Mouse (Mus musculus) bone marrow macrophage, adult 2 months (primary cell): ENCODE measurements around the gene Eif2ak4.

Source experiments
- CTCF ChIP-seq: IDR thresholded peaks from 2 replicates; pipeline ENCODE4 v1.5.1; 2012; ENCODE audit warnings: low read depth, mild to moderate bottlenecking, low read length, moderate library complexity
- POLR2A ChIP-seq: IDR thresholded peaks from 2 replicates; pipeline ENCODE4 v1.6.1; 2012; ENCODE audit warnings: mild to moderate bottlenecking, low read depth, low read length, borderline replicate concordance

DNA sequence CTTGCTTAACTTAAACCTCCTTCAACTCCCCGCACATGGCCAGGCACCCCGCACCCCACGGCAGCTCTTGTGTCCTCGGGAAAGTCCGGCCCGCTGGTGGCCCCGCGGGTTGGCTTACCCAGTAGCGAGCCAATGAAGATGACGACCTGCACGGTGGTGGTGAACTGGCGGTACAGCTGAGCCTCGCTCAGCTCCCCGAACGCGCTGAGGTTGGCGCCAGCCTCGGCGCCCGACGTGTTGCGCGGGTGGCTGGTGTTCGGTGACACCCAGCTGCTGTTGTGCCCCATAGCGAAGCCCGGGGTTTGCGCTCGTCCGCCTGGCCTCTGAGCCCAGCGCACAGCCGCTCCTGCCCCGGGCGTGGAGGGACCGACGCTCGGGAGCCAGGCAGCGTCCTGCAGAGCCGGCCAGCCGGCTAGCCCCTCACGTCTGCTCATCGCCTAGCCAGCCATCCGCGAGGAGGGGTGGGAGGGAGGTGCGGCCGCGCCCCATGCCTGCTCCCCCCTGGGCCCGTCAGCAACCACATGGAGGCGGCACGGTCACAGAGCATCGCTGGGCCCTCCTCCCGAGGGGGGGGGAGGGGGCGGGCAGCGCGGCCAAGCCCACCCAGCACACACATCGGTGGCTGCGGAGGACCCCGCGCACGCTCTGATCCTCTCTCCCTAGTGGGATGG, 15.4 kb upstream of the Eif2ak4 start, which contains the start of gene Gpr176:
- no peak for TF ChIP-seq POLR2A
- TF ChIP-seq CTCF, result no peak
